Mouse (Mus musculus): Measurements from ENCODE around the gene Smcr8.
"Not testable (repeated sequence)": the region's sequence is repeated elsewhere in the genome, so short reads cannot be mapped to it uniquely, and the experiment has no call there.

Smcr8 gene

GRCm38 (mm10) chr11:60784179-60784922 lies 7.0 kb downstream of the Smcr8 start:
- no peak for DNase-seq

GRCm38 (mm10) chr11:60787595-60787994 lies 10.3 kb downstream of the Smcr8 start:
- DNase-seq = no peak

GRCm38 (mm10) chr11:60790472-60790871 lies 13.1 kb downstream of the Smcr8 start:
- no peak for DNase-seq

GRCm38 (mm10) chr11:60796342-60796741 lies 19.0 kb downstream of the Smcr8 start:
- DNase-seq = no peak

GRCm38 (mm10) chr11:60799977-60800376 lies 22.7 kb downstream of the Smcr8 start:
- no peak for DNase-seq

- no peak for DNase-seq
Measured at GRCm38 (mm10) chr11:60800892-60801291, 23.6 kb downstream of the Smcr8 start.

GRCm38 (mm10) chr11:60808286-60809070 lies 31.2 kb downstream of the Smcr8 start:
- DNase-seq = peak; percentile 25 to 41

- DNase-seq = no peak
Measured at GRCm38 (mm10) chr11:60809546-60809945, 32.2 kb downstream of the Smcr8 start.

GRCm38 (mm10) chr11:60810046-60810965 lies 33.0 kb downstream of the Smcr8 start:
- no peak for DNase-seq

- peak; percentile 95 to 97 for DNase-seq
Measured at GRCm38 (mm10) chr11:60811054-60811460, 33.7 kb downstream of the Smcr8 start.

- not testable (repeated sequence) for DNase-seq
Measured at GRCm38 (mm10) chr11:60811618-60812017, 34.3 kb downstream of the Smcr8 start, which contains the start of gene Shmt1. Shmt1 (minus strand) TSS chr11:60811718.

- no peak for DNase-seq
Measured at GRCm38 (mm10) chr11:60816398-60816797, 39.1 kb downstream of the Smcr8 start.

GRCm38 (mm10) chr11:60823771-60824170 lies 46.4 kb downstream of the Smcr8 start:
- DNase-seq = no peak

- no peak for DNase-seq
Measured at GRCm38 (mm10) chr11:60825191-60825590, 47.9 kb downstream of the Smcr8 start.

- no peak for DNase-seq
Measured at GRCm38 (mm10) chr11:60826700-60827099, 49.4 kb downstream of the Smcr8 start.

- DNase-seq = no peak
Measured at GRCm38 (mm10) chr11:60827241-60827945, 50.1 kb downstream of the Smcr8 start.

GRCm38 (mm10) chr11:60828903-60829302 lies 51.6 kb downstream of the Smcr8 start:
- peak in 1 of 2 experiments; percentile 19 for DNase-seq

GRCm38 (mm10) chr11:60830433-60831052 lies 53.2 kb downstream of the Smcr8 start, which contains the start of gene Dhrs7b:
Dhrs7b (plus strand) TSS chr11:60830631.
- peak; percentile 90 for DNase-seq

GRCm38 (mm10) chr11:60836897-60837296 lies 59.6 kb downstream of the Smcr8 start:
- no peak for DNase-seq
